Mouse (Mus musculus) ES-CJ7 (cell line): Measurements from ENCODE around the gene Nt5c.

Source experiments
- DNase-seq: peaks from one replicate; pipeline ENCODE4 v3.0.0; 2011; ENCODE audit warnings: low read depth, low spot score

The Nt5c gene

GRCm38 (mm10) chr11:115467217-115467618, 24.4 kb downstream of the Nt5c start:
- no peak for DNase-seq

DNA sequence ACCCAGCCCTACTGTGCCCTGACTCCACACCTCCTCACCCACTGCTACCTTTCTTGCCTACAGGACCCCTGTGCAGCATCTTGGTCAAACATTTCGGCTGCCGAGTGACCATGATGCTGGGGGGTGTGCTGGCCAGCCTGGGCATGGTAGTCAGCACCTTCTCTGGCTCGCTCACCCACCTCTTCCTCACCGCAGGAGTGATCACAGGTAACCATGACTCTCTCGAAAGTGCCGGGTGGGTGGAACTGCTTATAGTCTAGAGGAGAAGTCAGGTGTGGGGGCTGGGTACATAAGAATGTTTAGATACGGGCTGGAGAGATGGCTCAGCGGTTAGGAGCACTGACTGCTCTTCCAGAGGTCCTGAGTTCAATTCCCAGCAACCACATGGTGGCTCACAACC, 26.8 kb downstream of the Nt5c start:
- no peak for DNase-seq

DNA sequence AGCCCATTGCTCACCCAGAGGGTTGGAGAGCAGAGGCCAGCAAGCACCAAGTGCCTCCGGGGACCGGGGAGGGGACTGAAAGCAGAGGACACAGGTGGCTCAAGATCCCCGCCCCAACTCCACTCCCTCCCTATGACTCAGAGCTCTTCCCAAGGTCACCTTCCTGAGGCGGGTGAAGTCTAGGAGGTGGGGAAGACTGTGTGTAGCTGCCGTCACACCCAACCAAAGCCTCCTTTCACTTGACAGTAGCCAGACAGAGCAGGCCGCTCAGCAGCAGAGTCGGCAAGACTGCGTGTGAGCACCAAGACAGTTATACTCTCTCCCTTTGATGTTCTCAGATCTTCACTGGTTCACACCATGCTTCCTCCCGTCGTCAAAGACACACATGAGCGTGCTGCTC, 28.3 kb downstream of the Nt5c start:
- peak; percentile 81 for DNase-seq

- DNase-seq: no peak
Measured at GRCm38 (mm10) chr11:115462243-115462891, 29.3 kb downstream of the Nt5c start, which contains the start of gene Slc16a5. Gene Slc16a5 (plus strand): TSS chr11:115462474.

- DNase-seq: no peak
Measured at GRCm38 (mm10) chr11:115461846-115462242, 29.8 kb downstream of the Nt5c start.

DNA sequence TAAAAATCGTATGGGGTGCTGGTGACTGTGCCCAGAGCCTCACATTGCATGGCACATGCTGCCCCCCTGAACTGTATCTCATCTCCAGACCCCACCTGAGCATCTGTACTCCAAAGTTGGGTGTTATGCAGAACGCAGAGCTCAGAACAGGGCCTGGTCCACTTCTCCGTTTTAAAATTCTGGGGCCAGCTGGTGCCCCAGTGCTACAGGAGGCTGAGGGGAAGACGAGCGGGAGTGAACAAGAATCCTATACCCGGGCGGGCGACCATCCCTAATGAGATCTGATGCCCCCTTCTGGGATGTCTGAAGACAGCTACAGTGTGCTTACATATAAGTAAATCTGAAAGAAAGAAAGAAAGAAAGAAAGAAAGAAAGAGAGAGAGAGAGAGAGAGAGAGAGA, 30.7 kb downstream of the Nt5c start:
- no peak for DNase-seq

DNA sequence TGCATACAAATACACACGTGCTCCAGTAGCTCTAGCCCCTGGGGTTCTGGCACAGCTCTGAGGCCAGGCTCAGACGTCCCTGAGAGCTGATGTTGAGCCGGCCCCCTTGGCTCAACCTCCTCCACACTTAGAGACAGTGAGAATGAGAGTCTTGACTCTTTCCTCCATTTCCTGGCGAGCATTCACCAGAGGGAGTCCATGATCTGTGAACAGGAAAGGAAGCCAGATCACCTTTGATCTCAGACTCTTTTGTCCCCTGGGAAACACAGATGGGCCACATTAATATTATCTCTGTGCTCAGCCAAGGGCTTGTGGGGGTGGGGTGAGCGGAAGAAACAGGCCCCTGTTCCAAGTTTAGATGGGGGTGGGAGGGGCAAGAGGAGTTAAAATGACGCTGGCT, 34.3 kb downstream of the Nt5c start:
- no peak for DNase-seq

DNA sequence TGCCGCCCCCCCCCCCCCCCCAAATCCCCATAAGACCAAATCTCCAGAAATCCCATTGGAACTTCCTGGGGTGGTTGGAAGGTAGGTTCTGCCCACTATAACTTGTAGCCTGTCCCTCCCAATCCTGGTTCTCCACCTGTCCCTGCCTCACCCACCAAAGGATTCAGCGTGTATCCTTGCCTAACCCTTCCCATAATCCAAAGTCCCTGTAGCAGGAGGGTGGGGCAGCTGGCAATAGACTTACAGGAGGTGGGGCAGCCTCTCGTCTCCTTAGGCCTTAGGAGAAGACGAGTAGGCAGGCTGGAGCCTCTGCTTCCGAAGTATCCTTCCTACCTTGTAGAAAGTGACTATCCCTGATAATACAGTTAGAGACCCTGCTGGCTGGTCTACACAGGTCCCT, 35.5 kb downstream of the Nt5c start:
- DNase-seq: no peak

GRCm38 (mm10) chr11:115455619-115456018, 36.0 kb downstream of the Nt5c start:
- peak; percentile 67 for DNase-seq

GRCm38 (mm10) chr11:115454822-115455221, 36.8 kb downstream of the Nt5c start:
- peak; percentile 58 for DNase-seq

DNA sequence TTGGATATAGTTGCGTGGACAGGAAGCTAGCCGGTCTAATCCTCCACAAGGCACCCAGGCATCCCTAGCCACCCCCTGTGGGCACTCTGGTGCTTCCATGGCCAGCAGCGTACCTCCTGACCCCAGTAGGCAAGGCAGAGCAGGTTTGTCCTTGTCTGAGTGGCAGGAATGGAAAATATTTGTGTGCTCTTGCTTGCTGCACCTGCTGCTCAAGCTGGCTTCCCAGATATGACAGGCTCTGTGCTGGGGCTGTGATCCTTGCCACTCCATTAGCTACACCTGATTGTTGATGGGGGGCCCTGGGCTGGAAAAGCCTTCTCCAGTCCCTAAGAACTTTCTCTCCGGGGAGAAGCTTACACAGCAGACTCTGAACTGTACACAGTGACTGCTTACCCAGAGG, 38.4 kb downstream of the Nt5c start:
- DNase-seq: no peak

GRCm38 (mm10) chr11:115452281-115452860, 39.3 kb downstream of the Nt5c start:
- DNase-seq: no peak

- no peak for DNase-seq
Measured at GRCm38 (mm10) chr11:115451781-115452241, 39.9 kb downstream of the Nt5c start.

DNA sequence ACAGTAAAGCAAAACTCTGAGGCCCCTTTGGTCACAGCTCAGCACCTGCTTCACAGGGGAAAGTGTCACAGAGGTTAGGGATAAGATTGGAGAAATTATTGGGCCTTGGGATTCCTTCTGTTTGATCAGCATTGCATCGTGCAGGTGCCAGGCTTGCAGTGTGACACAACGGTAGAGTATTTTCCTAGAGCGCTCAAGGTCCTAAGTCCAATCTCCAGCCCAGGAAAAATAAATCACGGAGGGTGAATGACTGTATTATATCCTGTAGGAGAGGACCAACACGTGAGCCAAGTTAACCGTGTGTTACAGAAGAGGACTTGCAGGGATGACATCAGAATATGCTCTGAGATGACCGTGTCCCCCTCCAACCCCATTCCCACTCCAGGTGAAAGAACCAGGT, 41.5 kb downstream of the Nt5c start:
- no peak for DNase-seq

DNA sequence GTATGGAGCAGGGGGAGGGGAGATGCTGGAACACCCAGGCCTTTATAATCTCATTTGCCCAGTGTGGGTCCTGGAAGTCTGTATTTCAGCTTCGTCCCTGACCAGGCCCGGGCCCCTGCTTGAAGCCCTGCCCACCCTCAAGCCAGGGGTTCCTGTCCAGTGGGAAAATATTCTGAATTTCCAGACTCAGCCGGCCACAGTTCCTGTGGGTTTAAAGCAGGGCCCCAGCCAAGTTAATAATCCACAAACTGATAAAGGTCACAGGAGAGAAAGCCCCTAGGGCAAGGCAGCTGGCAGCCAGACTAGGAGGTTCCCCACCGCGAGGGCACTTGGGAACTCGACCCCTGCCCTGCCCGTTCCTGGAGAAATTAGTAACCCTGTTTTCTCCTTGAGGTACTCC, 42.7 kb downstream of the Nt5c start:
- no peak for DNase-seq

DNA sequence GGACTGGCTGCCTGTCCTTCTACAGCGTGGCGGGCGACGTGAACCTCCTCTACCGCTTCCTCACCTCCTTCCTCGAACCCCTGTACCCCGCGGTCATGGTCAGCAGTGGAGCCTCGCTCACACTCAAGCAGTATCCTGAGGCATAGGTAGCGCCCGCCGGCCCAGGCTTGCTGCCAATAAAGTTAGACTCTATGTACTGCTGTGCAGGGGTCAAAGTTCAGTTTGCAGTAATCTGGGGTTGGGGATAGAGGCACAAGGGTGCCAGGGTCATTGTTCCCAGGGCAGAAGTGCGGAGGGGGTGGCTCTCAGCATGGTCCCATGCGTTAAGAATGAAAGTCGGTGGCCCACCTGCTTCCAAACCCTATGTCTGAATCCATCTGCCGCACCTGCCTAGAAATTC, 43.6 kb downstream of the Nt5c start:
- no peak for DNase-seq

DNA sequence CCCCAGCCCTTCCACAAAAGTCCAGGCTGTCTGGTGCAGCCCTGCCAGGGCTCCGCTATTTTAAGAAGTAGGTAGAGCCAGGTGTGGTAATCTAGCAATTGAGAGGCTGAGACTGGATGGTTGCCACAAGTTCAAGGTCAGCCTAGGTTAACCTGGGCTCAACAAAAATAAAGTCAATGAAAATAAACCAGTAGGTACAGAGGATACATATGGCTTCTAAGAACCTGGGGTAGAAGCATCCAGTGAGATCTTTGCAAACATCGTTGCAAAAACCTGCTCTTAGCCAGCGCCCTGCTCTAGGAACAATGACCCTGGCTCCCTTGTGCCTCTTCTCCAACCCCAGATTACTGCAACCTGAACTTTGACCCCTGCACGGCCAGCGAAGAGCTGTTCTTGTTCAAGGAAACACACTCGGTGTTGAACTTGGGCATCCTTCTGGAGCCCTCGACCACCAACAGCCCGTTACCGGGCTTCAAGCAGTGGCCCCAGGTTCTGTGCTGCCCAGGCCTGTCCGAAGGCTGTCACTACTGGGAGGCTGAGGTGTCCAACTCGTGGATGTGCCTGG, 44.3 kb downstream of the Nt5c start:
- DNase-seq: no peak

GRCm38 (mm10) chr11:115446906-115447305, 44.8 kb downstream of the Nt5c start:
- no peak for DNase-seq

- DNase-seq: peak; percentile 67
Measured at GRCm38 (mm10) chr11:115441417-115441816, 50.2 kb downstream of the Nt5c start.
